Mouse (Mus musculus) lung, adult 2 months (tissue): ENCODE data around the gene Prss33.

ENCODE experiments used
- CTCF ChIP-seq: fragments of 200-500 bp; IDR thresholded peaks from 2 replicates; pipeline ENCODE4 v1.5.1; 2011; ENCODE audit warnings: mild to moderate bottlenecking, low read length, control low read depth; ENCODE audit not compliant: insufficient read depth
- POLR2A ChIP-seq: fragments of 200-500 bp; IDR thresholded peaks from 2 replicates; pipeline ENCODE4 v1.6.1; 2011; ENCODE audit warnings: low read depth, mild to moderate bottlenecking, control low read depth, low read length, borderline replicate concordance; ENCODE audit errors: extremely low read depth

DNA sequence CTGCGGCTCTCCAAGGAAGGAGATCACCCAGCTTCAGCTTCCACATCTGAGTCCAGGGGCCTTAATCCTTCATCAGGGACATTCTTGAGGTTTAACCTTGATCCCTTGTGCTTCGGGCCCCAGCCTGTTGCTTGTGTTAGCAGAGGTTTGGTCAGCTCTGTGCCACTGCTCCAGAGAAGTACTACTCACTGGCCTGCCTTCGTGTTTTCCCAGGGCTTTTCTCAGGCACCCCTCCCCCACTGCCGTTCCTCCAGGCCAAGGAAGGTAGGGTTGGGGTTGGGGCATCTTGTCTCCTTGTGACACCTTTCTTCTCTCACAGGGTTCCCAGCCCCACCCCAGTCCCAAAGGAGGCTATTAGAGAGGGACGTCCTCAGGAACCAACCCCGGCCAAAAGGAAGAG lies 13.8 kb downstream of the Prss33 start:
- no peak for TF ChIP-seq POLR2A
- TF ChIP-seq CTCF: no peak
